Mouse (Mus musculus): ENCODE measurements around the gene Ptprm.
A peak's percentile ranks its signal among the peaks of the same experiment; 100 is the strongest.

DNA sequence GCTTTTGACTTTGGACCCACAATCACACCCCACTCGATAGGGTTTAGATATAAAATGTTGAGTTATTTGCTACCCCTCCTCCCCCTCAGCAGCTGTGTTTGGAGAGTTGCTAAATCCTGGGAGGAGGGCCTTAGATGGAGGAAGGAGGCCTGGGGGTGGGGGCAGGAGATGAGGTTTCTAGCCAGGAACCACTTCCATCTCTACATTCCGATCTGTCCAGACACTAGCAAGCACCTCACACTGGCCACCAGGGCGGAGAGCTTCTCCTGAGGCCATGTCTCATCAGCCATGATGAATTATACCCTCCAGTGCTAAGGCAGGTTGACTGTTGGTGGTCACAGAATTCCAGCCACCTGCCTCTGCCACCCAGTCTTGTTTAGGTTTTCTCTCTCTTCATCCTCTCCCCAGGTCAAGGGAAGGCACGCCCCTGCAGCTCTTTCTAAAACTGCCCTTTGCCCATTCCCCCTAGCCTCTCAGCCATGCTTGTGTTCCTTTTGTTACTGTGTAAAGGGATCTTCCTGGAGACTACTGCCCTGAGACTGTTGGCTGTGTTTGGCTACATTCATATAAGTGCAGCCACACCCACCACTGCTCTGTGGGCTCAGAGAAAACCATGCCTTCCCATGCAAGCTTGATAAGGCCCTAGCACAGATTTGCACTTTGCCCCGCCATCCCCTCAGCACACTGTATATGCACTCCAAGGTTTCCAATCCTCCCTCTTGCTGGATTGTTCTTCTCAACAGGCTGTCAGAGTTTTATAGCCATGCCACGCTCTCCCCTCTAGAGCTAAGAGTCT, 642.8 kb downstream of the Ptprm start:
- TF ChIP-seq EP300 (IDR thresholded peaks at IDR 0.05) (no peak), CTCF (IDR thresholded peaks at IDR 0.05) (peak; percentile 34)
